Mouse (Mus musculus) spleen, adult 2 months (tissue): ENCODE results near the gene Slc12a1.

Experiments
- CTCF ChIP-seq: fragments of 200-500 bp; IDR thresholded peaks from 2 replicates; pipeline ENCODE4 v1.5.1; 2011; ENCODE audit warnings: mild to moderate bottlenecking, inconsistent platforms; ENCODE audit not compliant: insufficient read depth, insufficient read length, insufficient replicate concordance; ENCODE audit errors: extremely low read depth
- POLR2A ChIP-seq: fragments of 200-500 bp; IDR thresholded peaks from 2 replicates; pipeline ENCODE4 v1.6.1; 2011; ENCODE audit warnings: low read depth, low read length, inconsistent platforms

GRCm38 (mm10) chr2:125162012-125162470, 9.7 kb downstream of the Slc12a1 start:
- TF ChIP-seq CTCF (no peak), POLR2A (no peak)
